Mouse (Mus musculus): ENCODE measurements around the gene Cib2. TPM values are rescaled to one million over a fixed set of nuclear protein-coding genes. Genes with fewer than 3 reads are reported as not detected.
"Not testable (repeated sequence)": the region's sequence is repeated elsewhere in the genome, so short reads cannot be mapped to it uniquely, and the experiment has no call there.

Gene Cib2
- polyA plus RNA-seq, 1 experiment from 2014 or later, result 19.2 TPM

- H3K27ac ChIP-seq, result no peak overlapping the region
- WGBS, result 40% methylated on average over 4 of the region's 4 CpGs
- no peaks in the 10 kb centered on the region for H3K27me3 ChIP-seq (ENCODE audit: insufficient read depth, low read length)
- H3K36me3 ChIP-seq (ENCODE audit: insufficient read depth, low read length), result peaks cover 12% of the 10 kb centered on the region
- H3K4me2 ChIP-seq (ENCODE audit: low read length), result peak overlapping the region; percentile 97
- DNase-seq (ENCODE audit: low spot score), result no peak
- no peak overlapping the region for H3K4me3 ChIP-seq (replicated peaks; ENCODE audit: low read depth, low read length)
- TF ChIP-seq CTCF (IDR thresholded peaks at IDR 0.05; ENCODE audit: low read depth), result no peak
- H3K9me3 ChIP-seq (replicated peaks; ENCODE audit: low read length), result no peaks in the 10 kb centered on the region
- ATAC-seq (replicated peaks; ENCODE audit: low FRiP score, low read depth), result no peak
- H3K4me1 ChIP-seq (replicated peaks; ENCODE audit: insufficient read depth, low read length), result peaks cover 10% of the 10 kb centered on the region
- no peak overlapping the region for H3K9ac ChIP-seq (ENCODE audit: low read depth, low read length)
Observed at GRCm38 (mm10) chr9:54587863-54588262, 27.8 kb upstream of the Cib2 start.

GRCm38 (mm10) chr9:54586199-54587061 is 26.4 kb upstream of the Cib2 start, which contains the start of gene Idh3a:
Gene Idh3a, plus strand, starts transcription at chr9:54586334.
- peak within 1 kb of the TSS; percentile 91 for H3K4me3 ChIP-seq (replicated peaks; ENCODE audit: low read depth, low read length)
- H3K4me2 ChIP-seq (ENCODE audit: low read length), result peak within 1 kb of the TSS; percentile 97
- ATAC-seq (replicated peaks; ENCODE audit: low FRiP score, low read depth) (peak; percentile 100), DNase-seq (ENCODE audit: low spot score) (peak; percentile 99)
- under 1% methylated on average over 64 of the region's 73 CpGs for WGBS
- peaks cover 10% of the 10 kb centered on the region for H3K4me1 ChIP-seq (replicated peaks; ENCODE audit: insufficient read depth, low read length)
- TF ChIP-seq CTCF (IDR thresholded peaks at IDR 0.05; ENCODE audit: low read depth), result no peak
- H3K27ac ChIP-seq, result peak within 1 kb of the TSS; percentile 47
- no peaks in the 10 kb centered on the region for H3K9me3 ChIP-seq (replicated peaks; ENCODE audit: low read length)
- H3K9ac ChIP-seq (ENCODE audit: low read depth, low read length), result peak within 1 kb of the TSS; percentile 85
- 0 out of 2 replicates have a peak, but pooled peaks cover 7% of the 10 kb centered on the region for H3K36me3 ChIP-seq (ENCODE audit: insufficient read depth, low read length)
- no peaks in the 10 kb centered on the region for H3K27me3 ChIP-seq (ENCODE audit: insufficient read depth, low read length)

DNA sequence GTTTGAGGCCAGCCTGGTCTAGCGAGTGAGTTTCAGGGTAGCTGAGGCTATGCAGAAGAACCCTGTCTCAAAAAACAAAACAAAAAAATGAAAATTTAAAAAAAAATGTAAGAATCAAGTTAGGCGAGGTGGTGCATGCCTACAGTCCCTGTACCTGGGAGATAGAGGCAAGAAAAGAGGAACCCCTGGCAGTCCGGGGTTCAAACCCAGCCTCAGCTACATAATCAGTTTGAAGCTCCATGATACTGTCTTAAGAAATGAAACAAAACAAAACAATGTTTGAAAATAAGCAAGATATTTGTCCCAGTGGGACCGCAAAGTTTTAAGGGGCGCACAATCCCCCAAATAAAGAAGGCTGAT is 25.8 kb upstream of the Cib2 start:
- Histone ChIP-seq H3K4me2 (ENCODE audit: low read length) (peak overlapping the region; percentile 97), H3K27ac (no peak overlapping the region), H3K9me3 (replicated peaks; ENCODE audit: low read length) (no peaks in the 10 kb centered on the region), H3K36me3 (ENCODE audit: insufficient read depth, low read length) (0 out of 2 replicates have a peak, but pooled peaks cover 7% of the 10 kb centered on the region), H3K9ac (ENCODE audit: low read depth, low read length) (no peak overlapping the region), H3K4me1 (replicated peaks; ENCODE audit: insufficient read depth, low read length) (peaks cover 10% of the 10 kb centered on the region), H3K27me3 (ENCODE audit: insufficient read depth, low read length) (no peaks in the 10 kb centered on the region), H3K4me3 (replicated peaks; ENCODE audit: low read depth, low read length) (peak overlapping the region; percentile 91)
- peak; percentile 2; the same call in 1 of the 2 replicates for ATAC-seq (replicated peaks; ENCODE audit: low FRiP score, low read depth)
- WGBS, result 34% methylated on average over 5 of the region's 5 CpGs
- no peak for TF ChIP-seq CTCF (IDR thresholded peaks at IDR 0.05; ENCODE audit: low read depth)
- no peak for DNase-seq (ENCODE audit: low spot score)

- H3K9me3 ChIP-seq (replicated peaks; ENCODE audit: low read length); H3K27me3 ChIP-seq (ENCODE audit: insufficient read depth, low read length): not testable (repeated sequence)
- WGBS, result 85% methylated on average over 2 of the region's 2 CpGs
Observed at GRCm38 (mm10) chr9:54584127-54584526, 24.1 kb upstream of the Cib2 start.

DNA sequence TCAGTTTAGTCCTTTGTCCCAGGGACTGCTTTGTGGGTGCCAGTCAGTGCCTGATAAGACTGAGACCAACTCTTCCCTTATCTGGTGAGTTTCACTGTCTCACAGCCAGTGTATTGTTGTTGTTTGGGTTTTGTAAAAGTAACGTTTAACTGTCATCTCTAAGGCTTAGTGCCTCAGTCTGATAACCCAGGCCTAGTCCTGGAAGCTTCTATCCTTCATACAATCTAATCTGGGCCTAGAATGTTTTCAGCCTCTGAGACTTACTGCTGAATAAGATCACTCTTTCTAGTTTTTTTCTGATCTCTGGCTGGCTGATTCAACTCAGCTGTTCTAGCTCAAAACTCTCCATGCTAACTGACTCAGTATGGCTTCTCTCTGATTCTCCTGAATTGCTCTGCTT is 23.7 kb upstream of the Cib2 start:
- no peak for TF ChIP-seq CTCF (IDR thresholded peaks at IDR 0.05; ENCODE audit: low read depth)
- DNase-seq (ENCODE audit: low spot score) (no peak), ATAC-seq (replicated peaks; ENCODE audit: low FRiP score, low read depth) (no peak)
- Histone ChIP-seq H3K4me2 (ENCODE audit: low read length) (no peak overlapping the region), H3K4me1 (replicated peaks; ENCODE audit: insufficient read depth, low read length) (peaks cover 10% of the 10 kb centered on the region), H3K4me3 (replicated peaks; ENCODE audit: low read depth, low read length) (no peak overlapping the region), H3K27me3 (ENCODE audit: insufficient read depth, low read length) (no peaks in the 10 kb centered on the region), H3K9me3 (replicated peaks; ENCODE audit: low read length) (0 out of 2 replicates have a peak, but pooled peaks cover 3% of the 10 kb centered on the region), H3K27ac (no peak overlapping the region), H3K36me3 (ENCODE audit: insufficient read depth, low read length) (no peaks in the 10 kb centered on the region), H3K9ac (ENCODE audit: low read depth, low read length) (no peak overlapping the region)
- WGBS, result 55% methylated on average over 1 of the region's 1 CpGs

More at GRCm38 (mm10) chr9:54584127-54584526, 24.1 kb upstream of the Cib2 start:
- not testable (repeated sequence) for H3K4me1 ChIP-seq (replicated peaks; ENCODE audit: insufficient read depth, low read length); DNase-seq (ENCODE audit: low spot score); H3K9ac ChIP-seq (ENCODE audit: low read depth, low read length); ATAC-seq (replicated peaks; ENCODE audit: low FRiP score, low read depth); H3K4me3 ChIP-seq (replicated peaks; ENCODE audit: low read depth, low read length); H3K4me2 ChIP-seq (ENCODE audit: low read length); H3K36me3 ChIP-seq (ENCODE audit: insufficient read depth, low read length); H3K27ac ChIP-seq

GRCm38 (mm10) chr9:54571130-54571839 is 11.3 kb upstream of the Cib2 start:
- no peaks in the 10 kb centered on the region for H3K9me3 ChIP-seq (replicated peaks; ENCODE audit: low read length)
- ATAC-seq (replicated peaks; ENCODE audit: low FRiP score, low read depth) (no peak), DNase-seq (ENCODE audit: low spot score) (no peak)
- TF ChIP-seq CTCF (IDR thresholded peaks at IDR 0.05; ENCODE audit: low read depth), result no peak
- H3K4me2 ChIP-seq (ENCODE audit: low read length), result no peak overlapping the region
- H3K9ac ChIP-seq (ENCODE audit: low read depth, low read length), result no peak overlapping the region
- no peak overlapping the region for H3K27ac ChIP-seq
- no peaks in the 10 kb centered on the region for H3K4me1 ChIP-seq (replicated peaks; ENCODE audit: insufficient read depth, low read length)
- WGBS, result 40% methylated on average over 9 of the region's 9 CpGs
- H3K4me3 ChIP-seq (replicated peaks; ENCODE audit: low read depth, low read length), result no peak overlapping the region
- H3K27me3 ChIP-seq (ENCODE audit: insufficient read depth, low read length), result no peaks in the 10 kb centered on the region
- no peaks in the 10 kb centered on the region for H3K36me3 ChIP-seq (ENCODE audit: insufficient read depth, low read length)

Measured in kidney, postnatal 0 days (tissue).